Mouse (Mus musculus): ENCODE data around the gene Rtl1.

DNA sequence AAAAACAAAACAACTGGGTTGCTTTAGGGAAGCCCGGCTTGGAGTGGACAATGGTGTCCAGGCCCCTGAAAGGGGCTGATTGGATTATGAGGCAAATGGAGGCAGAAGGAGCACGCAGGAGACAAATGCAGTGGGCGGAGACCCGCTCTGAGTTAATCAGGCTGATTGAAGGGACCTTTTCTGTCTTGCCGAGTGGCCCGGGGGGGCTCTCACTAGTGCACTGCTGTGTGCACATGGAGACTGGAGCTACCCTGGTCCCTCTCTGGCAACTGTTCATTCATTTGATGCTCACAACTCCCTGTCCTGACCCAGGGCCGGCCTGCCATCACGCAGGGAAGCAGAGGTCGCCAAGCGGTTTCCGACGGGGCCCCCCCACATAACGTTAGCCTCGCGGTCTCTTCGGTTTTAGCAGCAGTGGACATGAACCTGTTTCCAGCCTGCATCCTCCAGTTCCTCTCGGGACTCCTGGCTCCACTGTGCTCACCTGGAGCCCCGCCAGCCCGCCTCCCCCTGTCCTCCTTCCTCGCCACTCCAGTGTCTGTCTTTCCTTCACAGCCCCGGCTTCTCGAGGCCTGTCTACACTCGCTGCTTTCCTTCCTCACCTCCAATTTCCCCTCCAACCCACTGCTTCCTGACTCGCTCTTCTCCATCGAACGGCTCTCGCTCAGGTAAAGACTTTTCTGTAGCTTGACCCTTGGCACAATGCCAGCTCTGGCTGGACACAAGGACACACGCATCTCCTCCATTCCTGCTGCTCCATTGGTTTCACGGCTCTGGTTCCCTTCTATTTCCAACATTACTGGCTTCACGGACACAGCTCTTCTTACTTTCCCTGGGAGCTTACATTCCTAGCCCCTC, 54.0 kb downstream of the Rtl1 start:
- TF ChIP-seq GATA1 (IDR thresholded peaks at IDR 0.05; ENCODE audit: low read length) (no peak), TAL1 (IDR thresholded peaks at IDR 0.05; ENCODE audit: low read length) (no peak)
